Mouse (Mus musculus) midbrain, embryonic 13.5 days (tissue): Measurements from ENCODE around the gene Kcnq1. TPM values are rescaled to one million over a fixed set of nuclear protein-coding genes. Genes with fewer than 3 reads are reported as not detected.

Experiments used
- ATAC-seq: fragments of 200-750 bp; cut with Nextera tagmentation; 2 replicates; pipeline ENCODE4 v1.8.0; 2017; ENCODE audit warnings: mild to moderate bottlenecking, moderate TSS enrichment, moderate library complexity
- H3K27ac ChIP-seq: fragments of 300-500 bp; sonication (generic); 2 replicates; pipeline ENCODE4 v1.5.1; 2015; ENCODE audit warnings: inconsistent platforms, mild to moderate bottlenecking, moderate library complexity
- H3K27me3 ChIP-seq: fragments of 300-500 bp; sonication (generic); 2 replicates; pipeline ENCODE4 v1.6.1; 2015; ENCODE audit warnings: mild to moderate bottlenecking, inconsistent platforms
- H3K36me3 ChIP-seq: fragments of 300-500 bp; sonication (generic); 2 replicates; pipeline ENCODE4 v1.6.1; 2015; ENCODE audit warnings: mild to moderate bottlenecking, inconsistent platforms
- H3K4me1 ChIP-seq: fragments of 300-500 bp; sonication (generic); replicated peaks from 2 replicates; pipeline ENCODE4 v1.6.1; 2015; ENCODE audit warnings: inconsistent platforms
- H3K4me2 ChIP-seq: fragments of 300-500 bp; sonication (generic); replicated peaks from 2 replicates; pipeline ENCODE4 v1.6.1; 2015; ENCODE audit warnings: moderate library complexity, mild to moderate bottlenecking, inconsistent platforms
- H3K4me3 ChIP-seq: fragments of 300-500 bp; sonication (generic); replicated peaks from 2 replicates; pipeline ENCODE4 v1.5.1; 2015; ENCODE audit warnings: mild to moderate bottlenecking, inconsistent platforms
- H3K9ac ChIP-seq: fragments of 300-500 bp; sonication (generic); replicated peaks from 2 replicates; pipeline ENCODE4 v1.6.1; 2015; ENCODE audit warnings: mild to moderate bottlenecking, inconsistent platforms
- H3K9me3 ChIP-seq: fragments of 300-500 bp; sonication (generic); 2 replicates; pipeline ENCODE4 v1.6.1; 2016; ENCODE audit warnings: mild to moderate bottlenecking, inconsistent platforms
- WGBS: fragments of 180-500 bp; shearing (Covaris S2); methylation state at CpG from one replicate; pipeline ENCODE4 v1.1.7; 2015; 5-methylcytosine and 5-hydroxymethylcytosine counted together
- polyA plus RNA-seq: library from polyadenylated mRNA; unstranded; fragments of >200 nt; fragmentation: Nextera tagmentation; extraction: Ambion mirVana; gene quantifications from 2 replicates; pipeline ENCODE4 v1.2.1, GENCODE M21; 2015

Gene Kcnq1
- polyA plus RNA-seq, 1 experiment from 2014 or later, result 0.89 TPM

GRCm38 (mm10) chr7:143261246-143261645 lies 155.1 kb downstream of the Kcnq1 start:
- no peaks in the 10 kb centered on the region for H3K36me3 ChIP-seq
- no peak overlapping the region for H3K4me2 ChIP-seq
- peaks cover 6% of the 10 kb centered on the region; the same call in 1 of the 2 replicates for H3K4me1 ChIP-seq
- no peak overlapping the region for H3K9ac ChIP-seq
- H3K9me3 ChIP-seq, result no peaks in the 10 kb centered on the region
- H3K27ac ChIP-seq, result no peak overlapping the region
- ATAC-seq, result no peak
- no peaks in the 10 kb centered on the region for H3K27me3 ChIP-seq
- no peak overlapping the region for H3K4me3 ChIP-seq

GRCm38 (mm10) chr7:143263557-143263956 lies 157.4 kb downstream of the Kcnq1 start:
- Histone ChIP-seq H3K36me3 (no peaks in the 10 kb centered on the region), H3K4me3 (no peak overlapping the region), H3K27me3 (no peaks in the 10 kb centered on the region), H3K27ac (no peak overlapping the region), H3K9me3 (no peaks in the 10 kb centered on the region), H3K9ac (no peak overlapping the region), H3K4me1 (peaks cover 6% of the 10 kb centered on the region; the same call in 1 of the 2 replicates), H3K4me2 (no peak overlapping the region)
- ATAC-seq, result no peak
- WGBS, result 87% methylated on average over 3 of the region's 3 CpGs

DNA sequence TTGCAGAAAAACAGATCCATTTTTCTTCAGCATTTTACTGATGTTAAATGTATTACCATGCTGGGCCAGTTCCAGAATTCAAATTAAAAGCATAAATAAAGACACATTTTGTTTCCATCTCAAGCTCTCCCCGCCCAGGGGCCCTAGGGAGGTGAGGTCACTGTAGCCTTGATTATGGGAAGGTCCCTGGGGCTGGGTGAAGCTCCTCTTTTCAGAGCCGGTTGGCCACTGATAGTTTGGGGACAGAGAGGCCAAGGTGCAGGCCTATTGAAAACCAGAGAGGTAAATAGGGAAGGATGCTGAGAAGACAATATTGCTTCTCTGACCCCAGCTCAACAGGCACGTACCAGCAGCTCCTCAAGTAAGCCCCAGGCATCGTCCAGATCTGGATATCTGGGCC lies 157.8 kb downstream of the Kcnq1 start:
- 88% methylated on average over 4 of the region's 4 CpGs for WGBS
- no peaks in the 10 kb centered on the region for H3K9me3 ChIP-seq

GRCm38 (mm10) chr7:143265386-143265785 lies 159.2 kb downstream of the Kcnq1 start:
- H3K4me3 ChIP-seq, result no peak overlapping the region
- WGBS, result 95% methylated on average over 11 of the region's 11 CpGs
- no peak overlapping the region for H3K27ac ChIP-seq
- H3K27me3 ChIP-seq, result no peaks in the 10 kb centered on the region
- H3K9ac ChIP-seq, result no peak overlapping the region
- H3K4me1 ChIP-seq, result peaks cover 6% of the 10 kb centered on the region; the same call in 1 of the 2 replicates
- no peaks in the 10 kb centered on the region for H3K36me3 ChIP-seq
- H3K4me2 ChIP-seq, result no peak overlapping the region
- no peaks in the 10 kb centered on the region for H3K9me3 ChIP-seq
- no peak for ATAC-seq

More for the DNA sequence above, 157.8 kb downstream of the Kcnq1 start:
- ATAC-seq, result no peak
- Histone ChIP-seq H3K9ac (no peak overlapping the region), H3K4me1 (peaks cover 6% of the 10 kb centered on the region; the same call in 1 of the 2 replicates), H3K4me2 (no peak overlapping the region), H3K27ac (no peak overlapping the region), H3K4me3 (no peak overlapping the region), H3K36me3 (no peaks in the 10 kb centered on the region), H3K27me3 (no peaks in the 10 kb centered on the region)

DNA sequence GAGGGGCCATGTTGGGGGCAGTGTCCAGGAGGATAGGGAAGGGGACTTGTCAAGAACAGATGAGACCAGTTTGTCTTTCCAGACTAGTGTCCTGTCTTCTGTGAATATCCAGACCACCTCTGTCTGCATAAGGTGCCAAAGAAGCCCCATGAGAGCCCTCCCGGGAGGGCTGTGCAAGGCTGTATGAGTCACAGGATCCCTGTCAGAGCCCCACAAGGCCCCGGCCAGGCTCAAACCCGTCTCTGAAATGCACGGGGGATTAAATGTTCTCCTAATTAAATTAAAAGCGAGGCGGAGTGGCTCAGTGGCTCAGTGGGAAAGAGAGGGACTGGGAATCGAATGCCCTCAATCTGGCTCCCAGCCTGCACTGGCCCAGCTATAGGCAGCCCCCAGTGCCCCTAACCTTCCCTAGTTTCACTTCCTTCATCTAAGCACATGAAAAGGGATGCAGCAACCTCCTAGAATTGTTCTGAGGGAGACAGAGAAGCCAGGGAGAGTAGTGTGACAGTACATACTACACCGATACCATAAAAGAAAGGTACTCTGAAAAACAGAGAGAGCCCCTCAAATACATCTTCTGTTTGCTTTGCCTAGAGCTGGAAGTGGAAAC lies 159.8 kb downstream of the Kcnq1 start:
- Histone ChIP-seq H3K27ac (no peak overlapping the region), H3K4me3 (no peak overlapping the region), H3K4me1 (peaks cover 6% of the 10 kb centered on the region; the same call in 1 of the 2 replicates), H3K9me3 (no peaks in the 10 kb centered on the region), H3K4me2 (no peak overlapping the region), H3K36me3 (no peaks in the 10 kb centered on the region), H3K27me3 (no peaks in the 10 kb centered on the region), H3K9ac (no peak overlapping the region)
- no peak for ATAC-seq
- WGBS, result 57% methylated on average over 8 of the region's 8 CpGs

DNA sequence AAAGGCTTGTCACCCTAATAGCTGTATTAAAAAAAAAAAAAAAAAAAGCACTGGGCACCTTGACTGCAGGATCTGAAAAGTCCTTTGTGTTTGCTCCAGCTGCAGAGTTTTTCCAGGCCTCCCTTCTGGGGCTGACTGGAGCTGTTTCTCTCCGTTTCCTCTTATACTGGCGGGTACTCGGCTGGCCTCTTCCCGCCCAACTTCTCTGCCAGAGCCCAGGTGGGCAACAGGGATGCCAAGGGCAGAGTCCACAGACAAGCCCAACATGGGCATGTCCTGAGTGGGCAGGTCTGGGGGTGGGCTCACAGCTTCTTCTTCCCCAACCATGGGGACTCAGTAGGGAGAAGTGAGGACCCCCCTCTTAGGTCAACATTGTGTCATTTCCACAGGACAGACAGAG lies 167.6 kb downstream of the Kcnq1 start:
- no peak for ATAC-seq
- Histone ChIP-seq H3K4me2 (no peak overlapping the region), H3K4me1 (peaks cover 4% of the 10 kb centered on the region; the same call in 1 of the 2 replicates), H3K27ac (no peak overlapping the region), H3K9me3 (no peaks in the 10 kb centered on the region), H3K27me3 (no peaks in the 10 kb centered on the region), H3K4me3 (no peak overlapping the region), H3K9ac (no peak overlapping the region), H3K36me3 (0 out of 2 replicates have a peak, but pooled peaks cover 6% of the 10 kb centered on the region)
- 85% methylated on average over 4 of the region's 4 CpGs for whole genome bisulfite sequencing

GRCm38 (mm10) chr7:143275030-143275429 lies 168.9 kb downstream of the Kcnq1 start:
- Histone ChIP-seq H3K9ac (no peak overlapping the region), H3K4me2 (no peak overlapping the region), H3K9me3 (no peaks in the 10 kb centered on the region), H3K4me3 (no peak overlapping the region), H3K4me1 (peaks cover 4% of the 10 kb centered on the region; the same call in 1 of the 2 replicates), H3K36me3 (0 out of 2 replicates have a peak, but pooled peaks cover 6% of the 10 kb centered on the region), H3K27me3 (no peaks in the 10 kb centered on the region), H3K27ac (no peak overlapping the region)
- WGBS, result 89% methylated on average over 7 of the region's 7 CpGs
- ATAC-seq, result no peak

- no peaks in the 10 kb centered on the region for H3K36me3 ChIP-seq
- H3K4me1 ChIP-seq, result peaks cover 35% of the 10 kb centered on the region
- no peak overlapping the region for H3K4me2 ChIP-seq
- H3K9ac ChIP-seq, result no peak overlapping the region
- 82% methylated on average over 2 of the region's 2 CpGs for WGBS
- H3K4me3 ChIP-seq, result no peak overlapping the region
- no peak overlapping the region for H3K27ac ChIP-seq
- H3K27me3 ChIP-seq, result no peaks in the 10 kb centered on the region
- H3K9me3 ChIP-seq, result no peaks in the 10 kb centered on the region
- no peak for ATAC-seq
Measured at GRCm38 (mm10) chr7:143283625-143284024, 177.5 kb downstream of the Kcnq1 start.

DNA sequence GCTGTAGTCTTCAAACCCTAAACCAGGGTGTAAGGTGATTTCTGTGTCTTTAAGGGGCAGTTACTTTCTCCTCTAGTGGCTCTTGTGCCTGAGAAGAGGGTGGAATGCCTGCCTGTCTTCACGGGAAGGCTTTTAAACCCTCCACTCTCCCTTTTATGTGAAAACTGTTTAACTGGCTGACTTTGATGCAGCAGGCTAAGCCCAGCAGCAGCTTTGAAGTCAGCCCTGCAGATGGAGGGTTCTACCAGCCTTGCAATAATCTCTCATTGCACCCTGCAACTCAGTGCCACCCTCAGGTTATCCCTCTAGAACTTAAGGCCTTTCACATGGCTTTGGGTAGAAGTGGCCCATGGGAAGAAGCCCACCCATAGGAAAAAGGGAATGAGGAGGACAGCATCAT lies 178.7 kb downstream of the Kcnq1 start:
- Histone ChIP-seq H3K9me3 (no peaks in the 10 kb centered on the region), H3K4me2 (no peak overlapping the region), H3K27me3 (no peaks in the 10 kb centered on the region), H3K4me1 (peaks cover 48% of the 10 kb centered on the region), H3K36me3 (no peaks in the 10 kb centered on the region), H3K4me3 (no peak overlapping the region), H3K9ac (no peak overlapping the region), H3K27ac (no peak overlapping the region)
- ATAC-seq, result no peak
- WGBS, result 29% methylated on average over 1 of the region's 1 CpGs

- H3K4me1 ChIP-seq, result peaks cover 54% of the 10 kb centered on the region
- no peaks in the 10 kb centered on the region for H3K36me3 ChIP-seq
- no peaks in the 10 kb centered on the region for H3K27me3 ChIP-seq
- H3K9ac ChIP-seq, result no peak overlapping the region
- H3K27ac ChIP-seq, result no peak overlapping the region
- 86% methylated on average over 3 of the region's 3 CpGs for WGBS
- H3K9me3 ChIP-seq, result no peaks in the 10 kb centered on the region
- no peak for ATAC-seq
- H3K4me3 ChIP-seq, result no peak overlapping the region
- H3K4me2 ChIP-seq, result no peak overlapping the region
Measured at GRCm38 (mm10) chr7:143285440-143285839, 179.3 kb downstream of the Kcnq1 start.

- WGBS, result 49% methylated on average over 8 of the region's 8 CpGs
- Histone ChIP-seq H3K4me2 (no peak overlapping the region), H3K4me1 (peaks cover 66% of the 10 kb centered on the region), H3K27ac (no peak overlapping the region), H3K9me3 (no peaks in the 10 kb centered on the region), H3K27me3 (no peaks in the 10 kb centered on the region), H3K9ac (no peak overlapping the region), H3K4me3 (no peak overlapping the region), H3K36me3 (no peaks in the 10 kb centered on the region)
- no peak for ATAC-seq
Measured at GRCm38 (mm10) chr7:143286532-143287290, 180.5 kb downstream of the Kcnq1 start.

DNA sequence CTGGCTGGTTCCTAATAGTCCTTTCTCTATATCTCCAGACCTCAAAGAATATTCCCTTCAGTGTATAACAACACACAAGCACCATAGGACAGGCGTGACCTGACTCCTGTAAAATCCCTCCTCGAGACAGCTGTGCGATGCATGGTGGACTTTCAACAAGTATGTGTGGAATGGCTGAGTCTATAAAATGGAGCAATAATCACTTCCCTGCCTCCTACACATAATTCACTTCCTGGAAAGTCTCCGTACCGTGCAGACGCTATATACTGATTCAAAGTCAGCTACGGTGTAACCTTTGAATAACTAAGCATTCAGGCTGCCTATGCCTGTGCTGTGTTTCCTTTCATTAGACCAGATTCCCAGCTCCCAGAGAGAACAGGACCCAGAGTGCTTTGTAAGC lies 182.0 kb downstream of the Kcnq1 start:
- no peak overlapping the region for H3K9ac ChIP-seq
- no peak for ATAC-seq
- H3K36me3 ChIP-seq, result no peaks in the 10 kb centered on the region
- H3K4me2 ChIP-seq, result no peak overlapping the region
- H3K9me3 ChIP-seq, result no peaks in the 10 kb centered on the region
- no peak overlapping the region for H3K4me3 ChIP-seq
- H3K4me1 ChIP-seq, result peaks cover 78% of the 10 kb centered on the region
- 82% methylated on average over 7 of the region's 7 CpGs for WGBS
- H3K27me3 ChIP-seq, result no peaks in the 10 kb centered on the region
- H3K27ac ChIP-seq, result no peak overlapping the region
